Mouse (Mus musculus) embryonic facial prominence, embryonic 13.5 days (tissue): Measurements from ENCODE around the gene Slc6a12. TPM values are rescaled to one million over a fixed set of nuclear protein-coding genes. Genes with fewer than 3 reads are reported as not detected.
A peak's percentile ranks its signal among the peaks of the same experiment; 100 is the strongest.

Experiments
- ATAC-seq: fragments of 200-750 bp; cut with Nextera tagmentation; 2 replicates; pipeline ENCODE4 v1.8.0; 2017; ENCODE audit warnings: low read depth; ENCODE audit not compliant: insufficient number of reproducible peaks, insufficient read depth, low FRiP score, low TSS enrichment
- H3K27ac ChIP-seq: fragments of 300-500 bp; sonication (generic); 2 replicates; pipeline ENCODE4 v1.5.1; 2015; ENCODE audit warnings: moderate library complexity, mild to moderate bottlenecking, inconsistent platforms
- H3K27me3 ChIP-seq: fragments of 300-500 bp; sonication (generic); 2 replicates; pipeline ENCODE4 v1.6.1; 2015; ENCODE audit warnings: mild to moderate bottlenecking, inconsistent platforms
- H3K36me3 ChIP-seq: fragments of 300-500 bp; sonication (generic); 2 replicates; pipeline ENCODE4 v1.6.1; 2015; ENCODE audit warnings: mild to moderate bottlenecking, inconsistent platforms
- H3K4me1 ChIP-seq: fragments of 300-500 bp; sonication (generic); 2 replicates; pipeline ENCODE4 v1.6.1; 2015; ENCODE audit warnings: inconsistent platforms
- H3K4me2 ChIP-seq: fragments of 300-500 bp; sonication (generic); 2 replicates; pipeline ENCODE4 v1.6.1; 2015; ENCODE audit warnings: moderate library complexity, mild to moderate bottlenecking, inconsistent platforms
- H3K4me3 ChIP-seq: fragments of 300-500 bp; sonication (generic); 2 replicates; pipeline ENCODE4 v1.5.1; 2015; ENCODE audit warnings: mild to moderate bottlenecking, inconsistent platforms
- H3K9ac ChIP-seq: fragments of 300-500 bp; sonication (generic); 2 replicates; pipeline ENCODE4 v1.6.1; 2015; ENCODE audit warnings: mild to moderate bottlenecking, inconsistent platforms
- H3K9me3 ChIP-seq: fragments of 300-500 bp; sonication (generic); 2 replicates; pipeline ENCODE4 v1.6.1; 2016; ENCODE audit warnings: inconsistent platforms
- WGBS: fragments of 180-500 bp; shearing (Covaris S2); methylation state at CpG from one replicate; pipeline ENCODE4 v1.1.7; 2015; ENCODE audit warnings: mixed read lengths; 5-methylcytosine and 5-hydroxymethylcytosine counted together
- polyA plus RNA-seq: library from polyadenylated mRNA; unstranded; fragments of >200 nt; fragmentation: Nextera tagmentation; extraction: Ambion mirVana; gene quantifications from 2 replicates; pipeline ENCODE4 v1.2.1, GENCODE M21; 2015

Slc6a12 gene
- polyA plus RNA-seq, result 0.30 TPM in 1 of 2 replicates, not detected in the other

- Histone ChIP-seq H3K9ac (no peak within 1 kb of the TSS), H3K4me1 (no peaks in the 10 kb centered on the region), H3K27me3 (peaks cover 13% of the 10 kb centered on the region), H3K9me3 (no peaks in the 10 kb centered on the region), H3K4me3 (no peak within 1 kb of the TSS), H3K4me2 (no peak within 1 kb of the TSS), H3K36me3 (no peaks in the 10 kb centered on the region), H3K27ac (no peak within 1 kb of the TSS)
- 75% methylated on average over 15 of the region's 15 CpGs for WGBS
- peak; percentile 16; the same call in 1 of the 2 replicates for ATAC-seq
Measured at GRCm38 (mm10) chr6:121343026-121343770, at the start of gene Slc6a12. Gene Slc6a12 (plus strand): TSS chr6:121343076.

GRCm38 (mm10) chr6:121299317-121299716, 43.6 kb upstream of the Slc6a12 start:
- ATAC-seq, result no peak
- H3K4me3 ChIP-seq, result no peak overlapping the region
- no peaks in the 10 kb centered on the region for H3K9me3 ChIP-seq
- peaks cover 11% of the 10 kb centered on the region for H3K4me1 ChIP-seq
- WGBS, result 46% methylated on average over 7 of the region's 7 CpGs
- no peak overlapping the region for H3K4me2 ChIP-seq
- no peaks in the 10 kb centered on the region; the same call in 1 of the 2 replicates for H3K27me3 ChIP-seq
- H3K36me3 ChIP-seq, result no peaks in the 10 kb centered on the region
- no peak overlapping the region for H3K9ac ChIP-seq
- H3K27ac ChIP-seq, result no peak overlapping the region

- Histone ChIP-seq H3K36me3 (no peaks in the 10 kb centered on the region), H3K9ac (no peak within 1 kb of the TSS), H3K4me1 (peaks cover 11% of the 10 kb centered on the region), H3K4me3 (peak within 1 kb of the TSS; percentile 11; the same call in 1 of the 2 replicates), H3K27ac (no peak within 1 kb of the TSS), H3K27me3 (no peaks in the 10 kb centered on the region; the same call in 1 of the 2 replicates), H3K9me3 (no peaks in the 10 kb centered on the region), H3K4me2 (peak within 1 kb of the TSS; percentile 48)
- no peak for ATAC-seq
- WGBS, result under 1% methylated on average over 11 of the region's 11 CpGs
Measured at GRCm38 (mm10) chr6:121299954-121300353, 42.9 kb upstream of the Slc6a12 start, which contains the start of gene Slc6a13. Gene Slc6a13 (plus strand): TSS chr6:121300227.

- ATAC-seq, result no peak
- WGBS, result 47% methylated on average over 9 of the region's 9 CpGs
Measured at GRCm38 (mm10) chr6:121300504-121300903, 42.4 kb upstream of the Slc6a12 start.

GRCm38 (mm10) chr6:121303466-121304220, 39.2 kb upstream of the Slc6a12 start:
- Histone ChIP-seq H3K27ac (no peak overlapping the region), H3K9ac (no peak overlapping the region)

More at GRCm38 (mm10) chr6:121300504-121300903, 42.4 kb upstream of the Slc6a12 start:
- Histone ChIP-seq H3K9ac (no peak overlapping the region), H3K27ac (no peak overlapping the region), H3K4me3 (peak overlapping the region; percentile 11; the same call in 1 of the 2 replicates), H3K9me3 (no peaks in the 10 kb centered on the region), H3K4me2 (peak overlapping the region; percentile 48), H3K4me1 (peaks cover 11% of the 10 kb centered on the region), H3K36me3 (no peaks in the 10 kb centered on the region), H3K27me3 (no peaks in the 10 kb centered on the region; the same call in 1 of the 2 replicates)

GRCm38 (mm10) chr6:121304630-121305029, 38.2 kb upstream of the Slc6a12 start:
- H3K9ac ChIP-seq, result no peak overlapping the region
- H3K27me3 ChIP-seq, result no peaks in the 10 kb centered on the region
- H3K9me3 ChIP-seq, result no peaks in the 10 kb centered on the region
- no peak overlapping the region for H3K27ac ChIP-seq
- WGBS, result 78% methylated on average over 9 of the region's 9 CpGs
- no peaks in the 10 kb centered on the region for H3K36me3 ChIP-seq
- H3K4me1 ChIP-seq, result peaks cover 10% of the 10 kb centered on the region
- no peak overlapping the region for H3K4me2 ChIP-seq
- no peak overlapping the region for H3K4me3 ChIP-seq
- ATAC-seq, result no peak

More at GRCm38 (mm10) chr6:121303466-121304220, 39.2 kb upstream of the Slc6a12 start:
- H3K27me3 ChIP-seq, result no peaks in the 10 kb centered on the region; the same call in 1 of the 2 replicates
- peaks cover 11% of the 10 kb centered on the region for H3K4me1 ChIP-seq
- no peak for ATAC-seq
- H3K4me3 ChIP-seq, result no peak overlapping the region
- no peaks in the 10 kb centered on the region for H3K36me3 ChIP-seq
- H3K9me3 ChIP-seq, result no peaks in the 10 kb centered on the region
- no peak overlapping the region for H3K4me2 ChIP-seq
- 77% methylated on average over 10 of the region's 10 CpGs for WGBS

- no peak overlapping the region for H3K9ac ChIP-seq
- H3K36me3 ChIP-seq, result no peaks in the 10 kb centered on the region
- no peaks in the 10 kb centered on the region for H3K9me3 ChIP-seq
- H3K27me3 ChIP-seq, result no peaks in the 10 kb centered on the region
- ATAC-seq, result no peak
- peaks cover under 1% of the 10 kb centered on the region for H3K4me1 ChIP-seq
- H3K27ac ChIP-seq, result no peak overlapping the region
- no peak overlapping the region for H3K4me2 ChIP-seq
- WGBS, result 90% methylated on average over 3 of the region's 3 CpGs
- H3K4me3 ChIP-seq, result no peak overlapping the region
Measured at GRCm38 (mm10) chr6:121305571-121305970, 37.3 kb upstream of the Slc6a12 start.

- WGBS, result 84% methylated on average over 6 of the region's 6 CpGs
- no peak overlapping the region for H3K27ac ChIP-seq
- no peak overlapping the region for H3K4me2 ChIP-seq
- H3K4me1 ChIP-seq, result no peaks in the 10 kb centered on the region
- no peaks in the 10 kb centered on the region for H3K27me3 ChIP-seq
- no peak overlapping the region for H3K9ac ChIP-seq
- no peaks in the 10 kb centered on the region for H3K9me3 ChIP-seq
- H3K4me3 ChIP-seq, result no peak overlapping the region
- no peak for ATAC-seq
- H3K36me3 ChIP-seq, result no peaks in the 10 kb centered on the region
Measured at GRCm38 (mm10) chr6:121310984-121311383, 31.9 kb upstream of the Slc6a12 start.

- WGBS, result 55% methylated on average over 6 of the region's 6 CpGs
- no peaks in the 10 kb centered on the region for H3K36me3 ChIP-seq
- no peak overlapping the region for H3K4me3 ChIP-seq
- no peaks in the 10 kb centered on the region for H3K4me1 ChIP-seq
- H3K27ac ChIP-seq, result no peak overlapping the region
- H3K27me3 ChIP-seq, result no peaks in the 10 kb centered on the region
- no peak overlapping the region for H3K4me2 ChIP-seq
- no peaks in the 10 kb centered on the region for H3K9me3 ChIP-seq
- no peak overlapping the region for H3K9ac ChIP-seq
- ATAC-seq, result no peak
Measured at GRCm38 (mm10) chr6:121319099-121319498, 23.8 kb upstream of the Slc6a12 start.

- 81% methylated on average over 9 of the region's 9 CpGs for WGBS
- no peak for ATAC-seq
- no peaks in the 10 kb centered on the region for H3K27me3 ChIP-seq
- H3K4me2 ChIP-seq, result no peak overlapping the region
- no peak overlapping the region for H3K9ac ChIP-seq
- no peaks in the 10 kb centered on the region for H3K36me3 ChIP-seq
- H3K4me3 ChIP-seq, result no peak overlapping the region
- H3K9me3 ChIP-seq, result no peaks in the 10 kb centered on the region
- H3K4me1 ChIP-seq, result 0 out of 2 replicates have a peak, but pooled peaks cover 4% of the 10 kb centered on the region
- no peak overlapping the region for H3K27ac ChIP-seq
Measured at GRCm38 (mm10) chr6:121322381-121323110, 20.3 kb upstream of the Slc6a12 start.

- Histone ChIP-seq H3K9ac (no peak overlapping the region), H3K4me1 (peaks cover 14% of the 10 kb centered on the region), H3K4me2 (no peak overlapping the region), H3K9me3 (no peaks in the 10 kb centered on the region), H3K27ac (no peak overlapping the region), H3K4me3 (no peak overlapping the region), H3K27me3 (no peaks in the 10 kb centered on the region), H3K36me3 (no peaks in the 10 kb centered on the region)
- ATAC-seq, result no peak
- WGBS, result 77% methylated on average over 2 of the region's 3 CpGs
Measured at GRCm38 (mm10) chr6:121325298-121325697, 17.6 kb upstream of the Slc6a12 start.
